ENCODE assay signal across 23 mouse cellular contexts in the genomic region with DNA sequence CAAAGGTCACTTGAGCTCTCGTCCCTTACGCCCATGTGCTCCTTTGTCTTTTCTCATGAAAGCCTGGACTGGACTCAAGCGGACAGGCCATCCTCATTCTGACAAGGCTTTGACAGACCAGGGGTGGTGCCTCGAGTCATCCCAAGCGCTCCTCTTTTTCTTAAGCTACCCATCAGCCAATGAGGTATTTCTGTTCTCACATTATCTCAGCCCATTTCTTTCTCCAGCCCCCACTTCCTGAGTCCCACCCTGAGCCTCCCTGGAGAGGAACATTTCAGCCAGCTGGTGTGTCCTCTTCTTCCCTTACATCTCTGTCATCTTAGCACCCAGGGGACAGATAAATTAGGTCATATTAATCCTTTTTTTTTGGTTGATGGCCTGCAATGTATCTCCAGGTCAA.
DNase-seq lines count a peak whose midpoint lies in the region; ATAC-seq lines count a peak whose summit lies in the region.
"Had no signal": no experiment of that assay in that cellular context is flagged by ENCODE, and none has a peak within 500 bp of the region (broad histone marks: within the 10 kb centered on the region; RNA-seq: fewer than 3 reads in every experiment).

No protein-coding gene starts in this region.

- H3K27me3 ChIP-seq in heart, embryonic 12.5 days (replicated peaks) = no peaks in the 10 kb centered on the region
- H3K27me3 ChIP-seq in midbrain, embryonic 15.5 days (replicated peaks) = no peaks in the 10 kb centered on the region
- no peaks in the 10 kb centered on the region for H3K27me3 ChIP-seq in midbrain, embryonic 10.5 days (ENCODE audit: low read depth, poor library complexity, severe bottlenecking)
- H3K27me3 ChIP-seq: embryonic facial prominence, embryonic 13.5 days; forebrain, embryonic 13.5 days; kidney, embryonic 15.5 days; limb, embryonic 15.5 days; lung, embryonic 15.5 days had no signal

- H3K9me3 ChIP-seq in heart, embryonic 12.5 days (replicated peaks) = no peaks in the 10 kb centered on the region
- no peaks in the 10 kb centered on the region for H3K9me3 ChIP-seq in midbrain, embryonic 15.5 days
- no peaks in the 10 kb centered on the region for H3K9me3 ChIP-seq in midbrain, embryonic 10.5 days (replicated peaks)
- H3K9me3 ChIP-seq: embryonic facial prominence, embryonic 13.5 days; forebrain, embryonic 13.5 days; kidney, embryonic 15.5 days; limb, embryonic 15.5 days; lung, embryonic 15.5 days had no signal

- 56% methylated on average over 5 of the region's 5 CpGs for WGBS in heart, embryonic 12.5 days
- 62% methylated on average over 5 of the region's 5 CpGs for WGBS in midbrain, embryonic 15.5 days
- 68% methylated on average over 5 of the region's 5 CpGs for WGBS in midbrain, embryonic 10.5 days

- H3K27ac ChIP-seq in heart, embryonic 12.5 days (ENCODE audit: poor library complexity, severe bottlenecking) = no peak overlapping the region
- no peak overlapping the region for H3K27ac ChIP-seq in midbrain, embryonic 15.5 days
- no peak overlapping the region for H3K27ac ChIP-seq in midbrain, embryonic 10.5 days (replicated peaks)
- H3K27ac ChIP-seq: embryonic facial prominence, embryonic 13.5 days; forebrain, embryonic 13.5 days; hindbrain, postnatal 0 days; kidney, embryonic 15.5 days; limb, embryonic 15.5 days; liver, embryonic 14.5 days; lung, embryonic 15.5 days; stomach, postnatal 0 days had no signal

- DNase-seq in gastrocnemius, adult 18-20 months (ENCODE audit: low spot score) = peak; percentile 38
- DNase-seq in gastrocnemius, postnatal 4 days (ENCODE audit: low spot score in 2 of 2) = no peak
- DNase-seq in heart, adult 9 months (ENCODE audit: low spot score in 2 of 2) = peak; percentile 17 to 25
- DNase-seq in midbrain, embryonic 10.5 days (ENCODE audit: low spot score) = no peak
- DNase-seq in spleen, postnatal 14 days (ENCODE audit: low spot score in 2 of 2) = no peak
- DNase-seq: adrenal gland, postnatal 25 days; cerebellum, adult 9-10 months; kidney, postnatal 36 days; left cerebral cortex, postnatal 4 days; lung, postnatal 4 days; thymus, adult 2 months; thymus, postnatal 4 days had no signal

- no peak overlapping the region for H3K9ac ChIP-seq in heart, embryonic 12.5 days
- H3K9ac ChIP-seq in midbrain, embryonic 15.5 days = no peak overlapping the region
- H3K9ac ChIP-seq: embryonic facial prominence, embryonic 13.5 days; forebrain, embryonic 13.5 days; kidney, embryonic 15.5 days; limb, embryonic 15.5 days; liver, embryonic 14.5 days; lung, embryonic 15.5 days had no signal

- no peaks in the 10 kb centered on the region for H3K36me3 ChIP-seq in heart, embryonic 12.5 days
- H3K36me3 ChIP-seq in midbrain, embryonic 15.5 days (replicated peaks) = no peaks in the 10 kb centered on the region
- H3K36me3 ChIP-seq in midbrain, embryonic 10.5 days = no peaks in the 10 kb centered on the region
- H3K36me3 ChIP-seq: embryonic facial prominence, embryonic 13.5 days; kidney, embryonic 15.5 days; limb, embryonic 15.5 days; lung, embryonic 15.5 days had no signal

- ATAC-seq in heart, embryonic 12.5 days (ENCODE audit: insufficient number of reproducible peaks, low FRiP score) = no peak
- 0 out of 2 replicates have a peak, but pooled peaks have one; percentile 20 for ATAC-seq in midbrain, embryonic 15.5 days (replicated peaks)
- ATAC-seq: forebrain, embryonic 13.5 days; hindbrain, postnatal 0 days; intestine, embryonic 16.5 days had no signal

- no peak overlapping the region for H3K4me2 ChIP-seq in heart, embryonic 12.5 days
- H3K4me2 ChIP-seq in midbrain, embryonic 15.5 days = no peak overlapping the region
- H3K4me2 ChIP-seq: embryonic facial prominence, embryonic 13.5 days; forebrain, embryonic 13.5 days; kidney, embryonic 15.5 days; limb, embryonic 15.5 days; lung, embryonic 15.5 days had no signal

- H3K4me1 ChIP-seq in heart, embryonic 12.5 days (replicated peaks) = no peaks in the 10 kb centered on the region
- H3K4me1 ChIP-seq in midbrain, embryonic 15.5 days = no peaks in the 10 kb centered on the region
- H3K4me1 ChIP-seq in midbrain, embryonic 10.5 days = peaks cover 7% of the 10 kb centered on the region
- H3K4me1 ChIP-seq: forebrain, embryonic 13.5 days; kidney, embryonic 15.5 days; lung, embryonic 15.5 days had no signal

- no peak overlapping the region for H3K4me3 ChIP-seq in heart, embryonic 12.5 days
- no peak overlapping the region for H3K4me3 ChIP-seq in midbrain, embryonic 15.5 days
- no peak overlapping the region for H3K4me3 ChIP-seq in midbrain, embryonic 10.5 days
- H3K4me3 ChIP-seq: embryonic facial prominence, embryonic 13.5 days; forebrain, embryonic 13.5 days; kidney, embryonic 15.5 days; limb, embryonic 15.5 days; lung, embryonic 15.5 days had no signal

Comparison
In these comparisons a context has a peak if more than half of its experiments do, and no peak if none do; other contexts are left out.
1. DNase-seq: peak in gastrocnemius, adult 18-20 months (single experiment) and heart, adult 9 months (2 of 2); none in gastrocnemius, postnatal 4 days (0 of 2), midbrain, embryonic 10.5 days (single experiment) and spleen, postnatal 14 days (0 of 2).